Mouse (Mus musculus) forebrain, embryonic 10.5 days (tissue): ENCODE results near the gene Plch2. TPM values are rescaled to one million over a fixed set of nuclear protein-coding genes. Genes with fewer than 3 reads are reported as not detected.

Experiments
- DNase-seq: peaks from one replicate; pipeline ENCODE4 v3.0.0-alpha.2; 2017; ENCODE audit warnings: low spot score; ENCODE audit errors: extremely low spot score
- H3K27ac ChIP-seq: fragments of 300-500 bp; sonication (generic); 2 replicates; pipeline ENCODE4 v1.5.1; 2016; ENCODE audit warnings: mild to moderate bottlenecking
- H3K27me3 ChIP-seq: fragments of 300-500 bp; sonication (generic); 2 replicates; pipeline ENCODE4 v1.6.1; 2016; ENCODE audit warnings: mild to moderate bottlenecking; ENCODE audit not compliant: poor library complexity, severe bottlenecking
- H3K36me3 ChIP-seq: fragments of 300-500 bp; sonication (generic); replicated peaks from 2 replicates; pipeline ENCODE4 v1.6.1; 2016; ENCODE audit warnings: mild to moderate bottlenecking, moderate library complexity
- H3K4me1 ChIP-seq: fragments of 300-500 bp; sonication (generic); 2 replicates; pipeline ENCODE4 v1.6.1; 2016
- H3K4me3 ChIP-seq: fragments of 300-500 bp; sonication (generic); 2 replicates; pipeline ENCODE4 v1.5.1; 2016; ENCODE audit warnings: mild to moderate bottlenecking, moderate library complexity
- H3K9me3 ChIP-seq: fragments of 300-500 bp; sonication (generic); 2 replicates; pipeline ENCODE4 v1.6.1; 2016; ENCODE audit warnings: mild to moderate bottlenecking, moderate library complexity
- WGBS: fragments of 180-500 bp; shearing (Covaris S2); methylation state at CpG from one replicate; pipeline ENCODE4 v1.1.7; 2016; 5-methylcytosine and 5-hydroxymethylcytosine counted together
- polyA plus RNA-seq: library from polyadenylated mRNA; unstranded; fragments of >200 nt; fragmentation: Nextera tagmentation; extraction: Ambion mirVana; gene quantifications from 2 replicates; pipeline ENCODE4 v1.2.1, GENCODE M21; 2016

The Plch2 gene
- polyA plus RNA-seq, 1 experiment from 2014 or later: 0.64 TPM

DNA sequence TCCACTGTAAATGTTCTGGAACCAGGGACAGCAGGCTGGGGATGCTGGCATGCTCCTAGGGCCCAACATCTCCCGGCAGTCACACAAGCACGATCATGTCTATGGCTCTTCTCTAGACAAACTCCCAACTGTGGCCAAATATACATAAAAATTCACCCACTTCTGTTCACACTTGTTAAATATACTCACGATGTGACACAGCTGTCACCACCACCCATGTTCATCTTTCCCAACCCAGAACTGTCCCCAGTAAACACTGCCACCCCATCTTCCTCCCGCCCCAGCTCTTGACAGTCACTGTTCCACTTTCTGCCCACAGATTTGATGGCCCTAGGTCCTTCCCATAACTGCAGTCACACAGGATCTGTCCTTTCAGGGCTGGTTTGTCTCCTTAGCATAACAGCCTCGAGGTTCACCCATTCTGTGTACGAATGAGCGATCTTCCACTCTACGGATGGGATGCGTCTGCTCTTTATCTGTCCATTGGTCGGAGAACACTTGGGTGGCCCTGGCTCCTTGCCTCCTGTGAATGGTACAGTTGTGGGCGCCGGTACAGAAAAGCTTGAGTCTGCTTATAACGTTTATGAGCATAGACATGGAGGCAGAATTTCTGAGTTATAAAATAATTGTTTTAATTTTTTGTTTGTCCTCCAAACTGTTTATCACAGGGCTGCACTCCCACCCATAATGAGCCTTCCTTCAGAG lies 99.1 kb downstream of the Plch2 start:
- Histone ChIP-seq H3K9me3 (no peaks in the 10 kb centered on the region), H3K4me3 (peak overlapping the region; percentile 98; the same call in 1 of the 2 replicates), H3K36me3 (peaks cover 12% of the 10 kb centered on the region), H3K27ac (peak overlapping the region; percentile 97), H3K27me3 (peaks cover 100% of the 10 kb centered on the region), H3K4me1 (peaks cover 95% of the 10 kb centered on the region)
- DNase-seq: no peak
- WGBS: 42% methylated on average over 13 of the region's 13 CpGs

- Histone ChIP-seq H3K27me3 (peaks cover 100% of the 10 kb centered on the region), H3K4me3 (no peak overlapping the region), H3K4me1 (peaks cover 95% of the 10 kb centered on the region), H3K9me3 (no peaks in the 10 kb centered on the region), H3K27ac (peak overlapping the region; percentile 97), H3K36me3 (peaks cover 3% of the 10 kb centered on the region)
- no peak for DNase-seq
- WGBS: 17% methylated on average over 9 of the region's 9 CpGs
Observed at GRCm38 (mm10) chr4:154956604-154957003, 100.0 kb downstream of the Plch2 start.

DNA sequence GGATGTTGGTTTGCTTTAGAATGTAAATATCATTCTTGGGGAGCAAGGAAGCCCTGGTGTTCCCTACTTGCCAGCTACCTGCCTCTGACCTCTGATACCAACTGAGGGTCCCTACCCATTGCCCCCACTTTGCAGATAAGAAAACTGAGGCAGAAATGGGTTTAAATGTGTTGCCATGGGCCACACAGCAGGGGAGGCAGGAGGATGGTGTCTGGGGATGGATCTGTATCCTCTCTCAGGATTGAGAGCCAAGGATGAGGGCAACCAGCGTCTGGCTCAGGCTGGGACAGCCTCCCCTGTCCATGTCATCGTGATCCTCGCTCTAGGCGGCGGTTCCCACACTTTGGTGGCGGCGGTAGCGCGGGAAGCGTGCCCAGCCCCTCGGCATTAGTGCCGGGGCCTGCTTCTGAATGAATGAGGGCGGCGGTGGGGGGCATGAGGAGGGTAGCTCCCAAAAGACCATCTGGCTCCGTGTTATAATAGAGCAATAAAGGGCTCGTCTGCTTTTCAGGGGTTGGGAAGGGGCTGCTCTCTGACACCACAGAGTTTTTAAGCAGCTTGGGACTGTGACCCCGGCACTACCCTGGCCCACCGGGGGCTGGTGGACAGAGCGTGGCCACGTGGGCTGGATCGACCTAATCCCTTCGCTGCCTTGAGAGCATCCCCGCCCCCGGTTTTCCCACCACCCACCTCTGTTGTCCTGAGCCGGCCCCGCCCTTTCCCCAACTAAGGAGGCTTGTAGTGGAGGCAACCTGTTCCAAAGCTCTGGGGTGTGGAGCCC lies 103.9 kb downstream of the Plch2 start:
- peaks cover 96% of the 10 kb centered on the region for H3K27me3 ChIP-seq
- peaks cover 94% of the 10 kb centered on the region for H3K4me1 ChIP-seq
- DNase-seq: peak; percentile 82
- peak overlapping the region; percentile 83 for H3K27ac ChIP-seq
- peak overlapping the region; percentile 38 for H3K4me3 ChIP-seq
- H3K9me3 ChIP-seq: no peaks in the 10 kb centered on the region
- no peaks in the 10 kb centered on the region for H3K36me3 ChIP-seq
- 2% methylated on average over 26 of the region's 26 CpGs for WGBS

DNA sequence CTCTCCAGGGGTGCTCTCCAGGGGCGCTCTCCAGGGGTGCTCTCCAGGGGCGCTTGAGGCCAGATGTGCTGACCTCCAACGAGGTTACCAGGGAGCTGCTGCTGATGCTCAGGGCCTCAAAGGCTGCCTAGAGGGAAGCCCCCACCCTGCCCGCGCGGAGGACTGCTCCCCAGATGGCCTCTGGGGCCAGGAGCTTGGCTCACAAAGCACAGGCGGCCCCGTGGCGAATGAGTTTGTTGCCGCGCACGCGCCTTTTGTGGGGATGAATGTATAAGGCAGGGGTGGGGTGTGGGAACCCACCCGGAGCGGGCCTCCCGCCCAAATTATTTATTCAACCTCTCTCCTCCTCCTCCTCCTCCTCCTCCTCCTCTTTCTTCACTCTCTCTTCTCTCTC lies 107.0 kb downstream of the Plch2 start:
- H3K36me3 ChIP-seq: no peaks in the 10 kb centered on the region
- DNase-seq: peak; percentile 61
- H3K4me3 ChIP-seq: peak overlapping the region; percentile 32
- WGBS: 10% methylated on average over 16 of the region's 16 CpGs
- H3K27ac ChIP-seq: peak overlapping the region; percentile 83
- no peaks in the 10 kb centered on the region for H3K9me3 ChIP-seq
- H3K4me1 ChIP-seq: peaks cover 98% of the 10 kb centered on the region
- peaks cover 66% of the 10 kb centered on the region for H3K27me3 ChIP-seq

DNA sequence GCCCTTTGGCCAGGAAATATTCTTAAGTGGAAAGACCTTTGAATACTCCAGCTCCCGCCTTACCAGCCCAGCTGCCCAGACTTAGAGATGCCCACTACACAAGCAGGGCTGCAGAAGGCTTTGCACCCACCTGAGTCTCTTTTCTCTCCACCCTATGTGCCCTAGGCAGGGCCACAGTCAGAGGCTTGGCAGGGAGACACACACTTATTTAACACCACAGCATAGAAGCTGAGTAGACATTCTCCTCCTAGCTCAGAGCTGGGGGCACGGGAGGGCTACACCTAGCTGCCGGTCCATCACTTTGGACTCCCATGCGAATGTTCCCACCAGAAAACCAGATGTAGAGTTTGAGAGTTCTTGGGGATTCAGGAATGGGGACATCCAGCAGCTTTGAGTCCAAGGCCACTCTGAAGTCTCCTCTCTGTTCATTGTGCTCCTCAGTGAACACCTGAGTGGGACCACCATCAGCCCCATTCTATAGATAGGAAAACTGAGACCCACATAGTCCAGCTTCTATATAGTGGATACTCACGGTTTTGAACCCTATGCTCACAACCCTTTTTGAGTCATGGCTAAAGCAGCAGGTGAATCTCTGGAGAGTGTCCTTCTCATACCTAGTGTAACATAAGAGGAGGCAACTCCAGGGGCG lies 107.5 kb downstream of the Plch2 start:
- Histone ChIP-seq H3K27ac (peak overlapping the region; percentile 83), H3K9me3 (no peaks in the 10 kb centered on the region), H3K27me3 (peaks cover 60% of the 10 kb centered on the region), H3K4me3 (peak overlapping the region; percentile 32), H3K36me3 (no peaks in the 10 kb centered on the region), H3K4me1 (peaks cover 95% of the 10 kb centered on the region)
- DNase-seq: no peak
- 49% methylated on average over 6 of the region's 6 CpGs for WGBS

- Histone ChIP-seq H3K27me3 (peaks cover 53% of the 10 kb centered on the region), H3K4me3 (peak overlapping the region; percentile 32), H3K36me3 (no peaks in the 10 kb centered on the region), H3K27ac (peak overlapping the region; percentile 83), H3K9me3 (no peaks in the 10 kb centered on the region), H3K4me1 (peaks cover 92% of the 10 kb centered on the region)
- WGBS: 42% methylated on average over 14 of the region's 14 CpGs
- peak; percentile 64 for DNase-seq
Observed at GRCm38 (mm10) chr4:154948066-154948939, 108.3 kb downstream of the Plch2 start.

DNA sequence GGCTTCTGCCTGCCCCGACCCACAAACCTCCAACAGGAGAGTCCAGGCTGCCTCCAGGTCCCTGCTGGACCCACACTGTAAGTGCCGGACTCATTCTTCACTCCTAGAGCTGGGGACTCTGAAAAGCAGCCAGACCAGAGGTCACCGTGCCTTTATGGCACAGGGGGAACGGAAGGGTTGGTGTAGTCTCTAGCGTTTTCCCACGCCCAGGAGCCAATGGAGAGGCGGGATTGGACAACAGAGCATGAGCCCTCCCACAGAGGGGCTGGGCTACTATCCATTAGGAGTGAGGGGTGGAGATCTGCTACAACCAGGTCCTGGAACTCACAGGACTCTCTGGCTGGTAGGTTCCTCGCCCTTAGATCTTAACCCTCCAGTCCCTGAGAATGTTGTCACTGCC lies 110.3 kb downstream of the Plch2 start:
- 6% methylated on average over 8 of the region's 8 CpGs for WGBS
- peaks cover 72% of the 10 kb centered on the region for H3K4me1 ChIP-seq
- peak overlapping the region; percentile 82 for H3K27ac ChIP-seq
- no peaks in the 10 kb centered on the region for H3K36me3 ChIP-seq
- peak; percentile 85 for DNase-seq
- H3K4me3 ChIP-seq: peak overlapping the region; percentile 47
- peaks cover 33% of the 10 kb centered on the region for H3K27me3 ChIP-seq
- no peaks in the 10 kb centered on the region for H3K9me3 ChIP-seq

GRCm38 (mm10) chr4:154944121-154944590 lies 112.4 kb downstream of the Plch2 start:
- H3K27ac ChIP-seq: peak overlapping the region; percentile 58; the same call in 1 of the 2 replicates
- 15% methylated on average over 2 of the region's 2 CpGs for WGBS

GRCm38 (mm10) chr4:154943323-154944039 lies 113.1 kb downstream of the Plch2 start:
- no peak for DNase-seq
- Histone ChIP-seq H3K27me3 (peaks cover 5% of the 10 kb centered on the region; the same call in 1 of the 2 replicates), H3K4me1 (peaks cover 43% of the 10 kb centered on the region), H3K36me3 (no peaks in the 10 kb centered on the region), H3K27ac (peak overlapping the region; percentile 58; the same call in 1 of the 2 replicates), H3K4me3 (no peak overlapping the region), H3K9me3 (no peaks in the 10 kb centered on the region)
- 91% methylated on average over 6 of the region's 6 CpGs for WGBS

More at GRCm38 (mm10) chr4:154944121-154944590, 112.4 kb downstream of the Plch2 start:
- Histone ChIP-seq H3K4me3 (peak overlapping the region; percentile 7; the same call in 1 of the 2 replicates), H3K27me3 (peaks cover 11% of the 10 kb centered on the region), H3K9me3 (no peaks in the 10 kb centered on the region), H3K4me1 (peaks cover 50% of the 10 kb centered on the region), H3K36me3 (no peaks in the 10 kb centered on the region)
- DNase-seq: peak; percentile 74

- Histone ChIP-seq H3K4me1 (peaks cover 38% of the 10 kb centered on the region), H3K9me3 (no peaks in the 10 kb centered on the region), H3K4me3 (no peak overlapping the region), H3K36me3 (no peaks in the 10 kb centered on the region), H3K27me3 (no peaks in the 10 kb centered on the region), H3K27ac (no peak overlapping the region)
- WGBS: 90% methylated on average over 10 of the region's 10 CpGs
- no peak for DNase-seq
Observed at GRCm38 (mm10) chr4:154942632-154943322, 113.8 kb downstream of the Plch2 start.

DNA sequence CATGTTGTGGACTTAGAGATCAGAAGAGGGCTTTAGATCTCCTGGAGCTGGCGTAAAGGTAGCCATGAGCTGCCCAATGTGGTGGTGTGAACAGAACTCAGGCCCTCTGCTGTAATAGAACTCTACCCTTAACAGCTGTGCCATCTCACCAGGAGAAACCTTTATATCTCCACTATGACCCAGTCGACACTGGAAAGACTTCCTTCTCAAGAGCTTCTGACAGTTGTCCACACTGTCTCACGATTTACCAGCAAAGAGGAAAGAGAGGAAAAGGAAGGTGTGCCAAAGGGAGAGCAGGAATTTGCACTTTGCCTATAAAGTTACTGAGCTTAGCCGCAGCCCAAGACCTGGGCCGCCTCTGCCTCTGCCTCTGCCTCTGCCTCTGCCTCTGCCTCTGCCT lies 114.8 kb downstream of the Plch2 start:
- no peaks in the 10 kb centered on the region for H3K36me3 ChIP-seq
- no peak overlapping the region for H3K27ac ChIP-seq
- DNase-seq: no peak
- peaks cover 31% of the 10 kb centered on the region for H3K4me1 ChIP-seq
- H3K9me3 ChIP-seq: no peaks in the 10 kb centered on the region
- no peaks in the 10 kb centered on the region for H3K27me3 ChIP-seq
- no peak overlapping the region for H3K4me3 ChIP-seq
- WGBS: 90% methylated on average over 5 of the region's 5 CpGs
